Mouse (Mus musculus): ENCODE data around the gene Pi4ka.
A peak's percentile ranks its signal among the peaks of the same experiment; 100 is the strongest.

Gene Pi4ka

DNA sequence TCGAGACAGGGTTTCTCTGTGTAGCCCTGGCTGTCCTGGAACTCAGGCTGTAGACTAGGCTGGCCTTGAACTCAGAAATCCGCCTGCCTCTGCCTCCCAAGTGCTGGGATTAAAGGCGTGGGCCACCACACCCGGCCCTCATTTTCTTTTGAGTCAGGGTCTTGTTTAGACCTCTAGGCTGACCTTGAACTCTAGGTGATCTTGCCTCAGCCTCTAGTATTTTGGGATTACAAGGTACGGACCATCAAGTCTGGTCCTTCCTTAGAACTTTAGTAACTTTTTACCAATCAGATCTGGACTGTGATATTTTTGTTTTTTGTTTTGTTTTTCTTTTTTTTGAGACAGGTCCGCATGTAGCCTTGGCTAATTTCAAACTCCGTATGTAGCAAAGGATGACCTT, 130.4 kb downstream of the Pi4ka start, which contains the start of gene Tmem191c:
Gene Tmem191c, plus strand, starts transcription at position 357 of the 400 bp plus-strand sequence.
- no peak for DNase-seq (ENCODE audit: low spot score)

GRCm38 (mm10) chr16:17271856-17272255, 134.3 kb downstream of the Pi4ka start:
- DNase-seq (ENCODE audit: low spot score) = no peak

GRCm38 (mm10) chr16:17271124-17271523, 135.0 kb downstream of the Pi4ka start:
- DNase-seq (ENCODE audit: low spot score) = peak; percentile 50

DNA sequence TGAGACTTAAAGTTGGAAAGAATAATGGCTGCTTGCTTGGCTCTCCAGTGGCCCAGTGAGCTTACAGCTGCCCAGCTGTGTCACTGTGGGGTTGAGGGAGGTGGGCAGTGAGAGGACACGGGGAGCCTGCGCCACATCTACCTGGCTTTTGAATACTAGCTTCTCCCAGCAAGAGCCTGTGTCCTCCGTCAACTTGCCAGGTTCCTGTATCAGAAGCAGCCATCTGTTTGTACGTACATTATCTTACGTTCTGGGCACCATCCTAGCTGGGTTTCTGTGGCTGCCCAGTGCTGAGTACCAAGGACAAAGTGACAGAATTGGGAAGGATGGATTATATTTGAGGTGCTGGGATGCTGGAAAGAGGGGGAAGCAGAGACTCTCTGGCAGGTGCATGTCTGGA, 136.2 kb downstream of the Pi4ka start:
- no peak for DNase-seq (ENCODE audit: low spot score)

GRCm38 (mm10) chr16:17267937-17268336, 138.2 kb downstream of the Pi4ka start:
- no peak for DNase-seq (ENCODE audit: low spot score)

DNA sequence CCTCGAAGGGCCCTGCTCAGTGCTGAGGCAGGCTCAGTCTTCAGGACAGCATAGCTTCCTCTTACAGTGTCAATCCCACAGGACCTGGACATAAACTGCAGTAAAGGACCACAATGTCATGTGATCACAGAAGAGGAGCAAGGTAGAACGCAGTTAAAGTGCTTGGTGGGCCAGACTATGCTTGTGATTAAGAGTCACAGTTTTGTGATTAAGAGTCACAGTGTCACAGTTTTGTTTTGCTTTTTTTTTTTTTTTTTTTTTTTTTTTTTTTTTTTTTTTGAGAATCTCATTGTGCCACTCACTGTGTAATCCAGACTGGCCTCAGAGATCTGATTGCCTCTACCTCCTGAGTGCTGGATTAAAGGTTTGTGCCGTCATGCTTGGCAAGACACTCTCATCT, 140.0 kb downstream of the Pi4ka start:
- no peak for DNase-seq (ENCODE audit: low spot score)

DNA sequence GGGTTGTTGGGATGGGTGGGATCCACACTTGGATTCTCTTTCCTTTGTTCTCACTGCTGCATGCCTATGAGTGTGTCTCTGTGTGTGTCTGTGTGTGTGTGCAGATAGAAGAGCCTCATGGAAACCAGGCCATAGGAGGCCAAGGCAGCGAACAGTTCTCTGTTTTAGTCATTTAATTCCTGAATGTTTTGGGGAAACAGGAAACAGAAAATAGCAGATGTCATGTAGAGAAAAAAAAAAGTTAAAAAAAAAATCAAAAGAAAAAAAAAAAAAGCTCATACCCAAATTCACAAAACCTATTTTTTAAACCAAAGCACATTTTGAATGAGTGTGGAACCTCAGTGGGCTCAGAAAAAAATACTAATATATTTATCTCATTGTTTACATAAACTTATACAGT, 144.8 kb downstream of the Pi4ka start:
- no peak for DNase-seq (ENCODE audit: low spot score)

DNA sequence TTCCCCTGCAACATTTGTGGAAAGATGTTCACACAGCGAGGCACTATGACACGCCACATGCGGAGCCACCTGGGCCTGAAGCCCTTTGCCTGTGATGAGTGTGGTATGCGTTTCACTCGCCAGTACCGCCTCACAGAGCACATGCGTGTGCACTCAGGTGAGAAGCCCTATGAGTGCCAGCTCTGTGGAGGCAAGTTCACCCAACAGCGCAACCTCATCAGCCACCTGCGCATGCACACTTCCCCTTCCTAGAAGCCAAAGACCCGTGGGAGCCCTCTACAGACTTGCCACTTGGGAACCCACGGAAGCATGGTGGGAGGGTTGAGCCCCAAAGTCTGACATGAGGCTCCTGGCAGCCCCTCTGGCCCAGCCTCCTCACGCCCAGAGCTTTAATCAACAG, 147.2 kb downstream of the Pi4ka start:
- no peak for DNase-seq (ENCODE audit: low spot score)

GRCm38 (mm10) chr16:17257359-17257821, 148.7 kb downstream of the Pi4ka start:
- DNase-seq (ENCODE audit: low spot score) = no peak

GRCm38 (mm10) chr16:17255270-17255669, 150.8 kb downstream of the Pi4ka start:
- DNase-seq (ENCODE audit: low spot score) = no peak

GRCm38 (mm10) chr16:17254005-17254597, 152.0 kb downstream of the Pi4ka start:
- DNase-seq (ENCODE audit: low spot score) = no peak

- DNase-seq (ENCODE audit: low spot score) = no peak
Measured at GRCm38 (mm10) chr16:17252841-17253240, 153.3 kb downstream of the Pi4ka start.

- DNase-seq (ENCODE audit: low spot score) = no peak
Measured at GRCm38 (mm10) chr16:17252086-17252726, 153.9 kb downstream of the Pi4ka start.

DNA sequence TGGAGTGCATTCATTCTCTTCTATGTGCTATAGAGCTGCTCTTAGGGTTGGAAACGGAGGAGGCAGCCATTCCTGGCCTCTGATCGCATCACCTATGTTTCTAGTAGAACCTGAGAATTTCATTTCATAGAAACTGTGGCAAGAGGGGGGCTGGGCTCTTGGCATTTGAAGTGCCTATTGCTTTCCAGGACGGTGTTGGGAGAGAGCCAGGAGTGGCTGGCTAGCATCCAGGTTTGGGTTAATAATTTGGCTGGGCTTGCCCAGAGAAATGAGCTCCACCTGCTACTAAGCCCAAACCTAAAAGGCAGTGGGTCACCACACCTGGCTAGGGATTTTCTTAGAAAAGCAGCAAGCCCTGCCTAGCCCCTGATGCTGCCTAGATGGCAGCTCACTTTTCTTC, 154.6 kb downstream of the Pi4ka start:
- DNase-seq (ENCODE audit: low spot score) = peak; percentile 31

GRCm38 (mm10) chr16:17249135-17249534, 157.0 kb downstream of the Pi4ka start:
- DNase-seq (ENCODE audit: low spot score) = no peak

GRCm38 (mm10) chr16:17247727-17248126, 158.4 kb downstream of the Pi4ka start:
- no peak for DNase-seq (ENCODE audit: low spot score)

DNA sequence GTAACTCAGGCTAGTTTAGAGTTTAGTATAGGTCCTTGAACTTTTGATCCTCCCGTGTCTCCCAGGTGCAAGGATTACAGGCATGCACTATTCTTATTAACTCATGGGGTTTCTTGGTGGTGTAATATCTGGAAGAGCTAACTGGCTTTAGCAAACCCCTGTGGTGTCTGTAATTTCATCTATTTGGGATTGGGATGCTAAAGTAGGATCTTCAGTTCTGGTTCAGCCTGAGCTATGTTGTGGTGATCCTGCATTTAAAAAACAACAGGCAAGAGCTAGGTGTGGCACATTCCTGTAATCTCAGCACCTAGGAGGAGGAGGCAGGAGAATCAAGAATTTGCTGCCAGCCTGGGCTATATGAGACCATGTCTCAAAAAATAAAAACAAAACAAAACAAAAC, 161.1 kb downstream of the Pi4ka start:
- DNase-seq (ENCODE audit: low spot score) = no peak

DNA sequence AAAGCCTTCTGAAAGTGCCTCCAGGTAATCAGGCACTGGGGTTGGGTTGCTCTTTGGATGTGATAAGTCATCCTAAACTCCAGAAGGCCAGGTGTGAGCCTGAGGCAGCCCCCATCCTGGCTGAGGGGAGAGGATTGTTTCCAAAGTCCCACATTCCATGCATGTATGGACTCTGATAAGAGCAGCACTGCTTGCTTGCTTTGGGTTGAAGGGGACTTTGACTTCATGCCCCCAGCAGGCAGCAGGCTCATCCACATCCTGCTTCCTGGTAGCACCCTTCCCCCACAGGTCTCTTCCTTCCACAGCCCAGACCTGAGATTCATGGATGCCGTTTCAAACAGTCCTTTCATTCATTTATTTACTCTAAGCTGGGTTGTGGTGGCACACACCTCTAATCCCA, 162.4 kb downstream of the Pi4ka start:
- no peak for DNase-seq (ENCODE audit: low spot score)

DNA sequence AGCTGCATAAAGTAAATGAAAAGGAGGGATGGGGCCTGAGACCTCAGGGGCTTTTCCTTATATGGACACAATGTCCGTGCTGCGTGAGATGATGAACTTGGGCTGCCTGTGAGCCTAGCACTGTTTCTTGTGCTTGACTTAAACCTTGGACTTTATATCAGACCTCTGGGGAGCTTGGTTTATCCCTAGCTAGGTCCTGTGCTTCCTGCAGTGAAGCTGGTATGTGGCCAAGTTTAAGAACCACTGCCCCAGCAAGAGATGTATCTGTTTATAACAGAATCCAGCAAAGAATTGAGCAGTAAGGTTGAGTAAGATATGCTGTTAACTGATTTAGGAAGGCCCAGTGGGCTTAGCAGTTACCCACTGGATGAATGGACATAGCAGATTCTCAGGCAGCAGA, 166.7 kb downstream of the Pi4ka start:
- DNase-seq (ENCODE audit: low spot score) = no peak

- no peak for DNase-seq (ENCODE audit: low spot score)
Measured at GRCm38 (mm10) chr16:17237634-17238033, 168.5 kb downstream of the Pi4ka start.

- peak; percentile 51 for DNase-seq (ENCODE audit: low spot score)
Measured at GRCm38 (mm10) chr16:17234916-17235665, 171.0 kb downstream of the Pi4ka start.

GRCm38 (mm10) chr16:17234499-17234895, 171.6 kb downstream of the Pi4ka start:
- DNase-seq (ENCODE audit: low spot score) = peak; percentile 34
